In the genomic region with DNA sequence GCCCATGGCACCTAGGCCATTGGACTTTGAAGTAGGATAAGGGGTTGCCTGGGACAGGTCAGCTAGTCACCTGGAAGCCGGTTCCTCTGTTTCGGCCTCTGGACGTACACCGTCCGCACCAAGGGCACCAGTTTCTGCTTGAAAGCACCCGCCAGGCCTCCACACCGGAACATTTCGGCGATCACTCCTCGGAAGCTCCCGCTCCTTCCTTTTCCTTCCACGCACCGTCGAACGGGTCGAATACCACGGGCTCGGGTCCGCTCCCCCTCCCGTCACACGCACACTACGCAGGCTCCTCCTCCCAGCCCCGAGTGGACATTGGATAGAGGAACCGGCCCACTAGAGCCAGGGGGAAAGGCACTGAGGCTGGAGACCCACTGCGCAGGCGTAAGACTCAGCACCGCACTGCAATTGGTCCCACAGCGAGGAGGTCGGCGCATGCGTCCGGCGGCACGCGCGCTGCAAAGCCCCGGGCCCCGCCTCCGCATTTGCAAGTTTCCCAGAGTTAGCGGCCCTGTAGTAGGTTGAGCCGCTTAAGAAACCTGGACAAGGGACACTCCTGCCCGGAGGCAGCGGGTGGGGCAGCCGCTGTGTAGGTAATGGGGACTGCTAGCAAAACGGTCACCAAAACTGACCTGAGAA, we compare ENCODE assay signal across 7 mouse cellular contexts. TPM values are rescaled to one million over a fixed set of nuclear protein-coding genes. Genes with fewer than 3 reads are reported as not detected.
DNase-seq lines count a peak whose midpoint lies in the region; ATAC-seq and TF ChIP-seq lines count a peak whose summit lies in the region.

Aifm1 (minus strand) TSS at position 398 of the 642 bp plus-strand sequence.

- peak; percentile 92 for DNase-seq in adrenal gland, postnatal 10 days
- DNase-seq in embryonic facial prominence, embryonic 10.5 days (ENCODE audit: low spot score), result peak; percentile 94
- DNase-seq in gonadal fat pad, adult 2 months (ENCODE audit: low read depth), result peak; percentile 36
- DNase-seq in left cerebral cortex, postnatal 4 days, result peak; percentile 92

- intact Hi-C loops in left cerebral cortex, postnatal 4 days (cut with DNase I), result no loop called here

- peaks cover 4% of the 10 kb centered on the region; the same call in 1 of the 2 replicates for H3K27me3 ChIP-seq in embryonic facial prominence, embryonic 10.5 days (replicated peaks; ENCODE audit: low read depth, poor library complexity, severe bottlenecking)
- H3K27me3 ChIP-seq in intestine, postnatal 0 days (replicated peaks; ENCODE audit: control insufficient read depth, insufficient read depth, low read length), result no peaks in the 10 kb centered on the region
- no peaks in the 10 kb centered on the region for H3K27me3 ChIP-seq in midbrain, embryonic 12.5 days
- no peaks in the 10 kb centered on the region for H3K27me3 ChIP-seq in small intestine, adult 2 months (ENCODE audit: control insufficient read depth, insufficient read depth, low read length)

- peak within 1 kb of the TSS; percentile 61 for H3K4me2 ChIP-seq in intestine, postnatal 0 days (replicated peaks; ENCODE audit: low read depth)
- H3K4me2 ChIP-seq in midbrain, embryonic 12.5 days (replicated peaks), result peak within 1 kb of the TSS; percentile 55

- peak within 1 kb of the TSS; percentile 79 for H3K27ac ChIP-seq in embryonic facial prominence, embryonic 10.5 days (replicated peaks)
- H3K27ac ChIP-seq in intestine, postnatal 0 days (ENCODE audit: low read depth, low read length), result 0 out of 2 replicates have a peak within 1 kb of the TSS, but pooled peaks have one; percentile 1
- no peak within 1 kb of the TSS for H3K27ac ChIP-seq in midbrain, embryonic 12.5 days (replicated peaks)
- peak within 1 kb of the TSS; percentile 22; the same call in 1 of the 2 replicates for H3K27ac ChIP-seq in small intestine, adult 2 months (ENCODE audit: insufficient read depth, low read depth, low read length)

- no peak for TF ChIP-seq CTCF in intestine, postnatal 0 days (IDR thresholded peaks at IDR 0.05; ENCODE audit: low read depth)
- no peak for TF ChIP-seq CTCF in small intestine, adult 2 months (IDR thresholded peaks at IDR 0.05; ENCODE audit: extremely low read depth, insufficient read length, insufficient replicate concordance, low read depth, low read length)

- WGBS in embryonic facial prominence, embryonic 10.5 days, result 20% methylated on average over 45 of the region's 45 CpGs
- WGBS in intestine, postnatal 0 days, result 24% methylated on average over 44 of the region's 45 CpGs
- WGBS in midbrain, embryonic 12.5 days, result 19% methylated on average over 45 of the region's 45 CpGs
- 8% methylated on average over 45 of the region's 45 CpGs for WGBS in small intestine, adult 2 months

- peak within 1 kb of the TSS; percentile 66 for H3K4me3 ChIP-seq in embryonic facial prominence, embryonic 10.5 days
- peak within 1 kb of the TSS; percentile 52 for H3K4me3 ChIP-seq in intestine, postnatal 0 days (ENCODE audit: low read depth, low read length)
- peak within 1 kb of the TSS; percentile 54 for H3K4me3 ChIP-seq in midbrain, embryonic 12.5 days
- peak within 1 kb of the TSS; percentile 66 for H3K4me3 ChIP-seq in small intestine, adult 2 months (ENCODE audit: low read depth, low read length)

- TF ChIP-seq POLR2A in small intestine, adult 2 months (IDR thresholded peaks at IDR 0.05; ENCODE audit: low read depth, low read length), result peak; percentile 45; the same call in 1 of the 2 replicates

- H3K9ac ChIP-seq in intestine, postnatal 0 days (ENCODE audit: low read depth, low read length), result peak within 1 kb of the TSS; percentile 40
- peak within 1 kb of the TSS; percentile 61 for H3K9ac ChIP-seq in midbrain, embryonic 12.5 days (replicated peaks)

- H3K4me1 ChIP-seq in embryonic facial prominence, embryonic 10.5 days, result peaks cover 6% of the 10 kb centered on the region; the same call in 1 of the 2 replicates
- H3K4me1 ChIP-seq in intestine, postnatal 0 days (replicated peaks; ENCODE audit: control insufficient read depth, insufficient read depth, low read length), result no peaks in the 10 kb centered on the region
- 0 out of 2 replicates have a peak, but pooled peaks cover 6% of the 10 kb centered on the region for H3K4me1 ChIP-seq in midbrain, embryonic 12.5 days
- H3K4me1 ChIP-seq in small intestine, adult 2 months (ENCODE audit: control insufficient read depth, insufficient read depth, insufficient read length, low read length), result no peaks in the 10 kb centered on the region; the same call in 1 of the 2 replicates

- H3K36me3 ChIP-seq in embryonic facial prominence, embryonic 10.5 days (replicated peaks), result no peaks in the 10 kb centered on the region
- no peaks in the 10 kb centered on the region for H3K36me3 ChIP-seq in intestine, postnatal 0 days (ENCODE audit: control insufficient read depth, insufficient read depth)
- no peaks in the 10 kb centered on the region for H3K36me3 ChIP-seq in midbrain, embryonic 12.5 days
- no peaks in the 10 kb centered on the region for H3K36me3 ChIP-seq in small intestine, adult 2 months (ENCODE audit: control insufficient read depth, insufficient read depth, low read length)

- ATAC-seq in intestine, postnatal 0 days, result peak; percentile 97
- peak; percentile 98 for ATAC-seq in midbrain, embryonic 12.5 days (ENCODE audit: low FRiP score, low read depth)

- H3K9me3 ChIP-seq in embryonic facial prominence, embryonic 10.5 days, result no peaks in the 10 kb centered on the region
- H3K9me3 ChIP-seq in intestine, postnatal 0 days (ENCODE audit: control insufficient read depth), result no peaks in the 10 kb centered on the region
- no peaks in the 10 kb centered on the region for H3K9me3 ChIP-seq in midbrain, embryonic 12.5 days

RNA-seq across cellular contexts. Expression of gene Aifm1, which starts in this region (rescaled TPM):
- total RNA-seq in adrenal gland, postnatal 10 days (2021), result 100 to 1,000 TPM; 170 to 174 TPM
- polyA plus RNA-seq in embryonic facial prominence, embryonic 10.5 days (2016; fragmentation: Nextera tagmentation; extraction: Ambion mirVana), result 82.9 and 84.3 TPM in 2 replicates
- polyA plus RNA-seq in gonadal fat pad, adult 2 months (2012; rRNA removed), result 21.5 and 24.8 TPM in 2 replicates
- 67.2 and 68.9 TPM in 2 replicates for polyA plus RNA-seq in intestine, postnatal 0 days (2015; fragmentation: Nextera tagmentation; extraction: Ambion mirVana)
- 10 to 100 TPM; 22.3 to 25.2 TPM for total RNA-seq in left cerebral cortex, postnatal 4 days (2021)
- polyA plus RNA-seq in midbrain, embryonic 12.5 days (2016; fragmentation: Nextera tagmentation; extraction: Ambion mirVana), result 61.8 and 63.2 TPM in 2 replicates
- 6.5 and 11.5 TPM in 2 replicates for polyA plus RNA-seq in small intestine, adult 2 months (2012; rRNA removed)

Comparison
In these comparisons a context has a peak if more than half of its experiments do, and no peak if none do; other contexts are left out.
1. RNA of gene Aifm1 (total RNA-seq): 170 to 174 TPM in adrenal gland, postnatal 10 days; 22.3 to 25.2 TPM in left cerebral cortex, postnatal 4 days; every median in the first group is over 4 times any median in the second.
2. DNase-seq: peak in every context shown above with its lines; median percentile 94 in embryonic facial prominence, embryonic 10.5 days; 92 in adrenal gland, postnatal 10 days; 92 in left cerebral cortex, postnatal 4 days; 36 in gonadal fat pad, adult 2 months.
3. Peak in every context shown above with its lines, with median percentiles within 50 percentile points of each other: H3K4me3 ChIP-seq.